Mouse (Mus musculus) heart, adult 9 months (tissue): ENCODE measurements around the gene Lrrd1.
"Not testable (repeated sequence)": the region's sequence is repeated elsewhere in the genome, so short reads cannot be mapped to it uniquely, and the experiment has no call there.

Experiments
- DNase-seq, 2 experiments: peaks; one replicate each; pipeline ENCODE4 v3.0.0; 2022; ENCODE audit warnings: low spot score in 2 of 2

Lrrd1 gene

GRCm38 (mm10) chr5:3845026-3845425, at the start of gene Lrrd1:
Gene Lrrd1 (plus strand): TSS chr5:3845173.
- no peak for DNase-seq

- DNase-seq = not testable (repeated sequence)
Measured at GRCm38 (mm10) chr5:3797101-3797500, 47.9 kb upstream of the Lrrd1 start.

GRCm38 (mm10) chr5:3798656-3799055, 46.3 kb upstream of the Lrrd1 start:
- DNase-seq = not testable (repeated sequence)

- no peak for DNase-seq
Measured at GRCm38 (mm10) chr5:3800041-3800440, 44.9 kb upstream of the Lrrd1 start.

- no peak for DNase-seq
Measured at GRCm38 (mm10) chr5:3800881-3801280, 44.1 kb upstream of the Lrrd1 start.

- no peak for DNase-seq
Measured at GRCm38 (mm10) chr5:3801672-3802432, 43.1 kb upstream of the Lrrd1 start.

GRCm38 (mm10) chr5:3802433-3803291, 42.3 kb upstream of the Lrrd1 start, which contains the start of the genes Ankib1 and Krit1:
Gene Ankib1 (minus strand): TSS chr5:3802925.
Gene Krit1 (plus strand): TSS chr5:3803184.
- DNase-seq = peak; percentile 87 to 89

- DNase-seq = peak in 1 of 2 experiments; percentile 3
Measured at GRCm38 (mm10) chr5:3803292-3804165, 41.4 kb upstream of the Lrrd1 start.

GRCm38 (mm10) chr5:3808472-3808871, 36.5 kb upstream of the Lrrd1 start:
- no peak for DNase-seq

- DNase-seq = no peak
Measured at GRCm38 (mm10) chr5:3834107-3834506, 10.9 kb upstream of the Lrrd1 start.

GRCm38 (mm10) chr5:3870161-3870560, 25.2 kb downstream of the Lrrd1 start:
- DNase-seq = no peak

GRCm38 (mm10) chr5:3872348-3872747, 27.4 kb downstream of the Lrrd1 start:
- DNase-seq = no peak

GRCm38 (mm10) chr5:3873485-3873884, 28.5 kb downstream of the Lrrd1 start:
- no peak for DNase-seq

- DNase-seq = not testable (repeated sequence)
Measured at GRCm38 (mm10) chr5:3886862-3887261, 41.9 kb downstream of the Lrrd1 start.

GRCm38 (mm10) chr5:3889201-3889600, 44.2 kb downstream of the Lrrd1 start:
- no peak for DNase-seq

GRCm38 (mm10) chr5:3893459-3894293, 48.7 kb downstream of the Lrrd1 start, which contains the start of gene Mterf1a:
Gene Mterf1a (minus strand): TSS chr5:3893933.
- DNase-seq = peak; percentile 8 to 39

- DNase-seq = not testable (repeated sequence)
Measured at GRCm38 (mm10) chr5:3894294-3894619, 49.3 kb downstream of the Lrrd1 start.

- DNase-seq = no peak
Measured at GRCm38 (mm10) chr5:3905471-3905870, 60.5 kb downstream of the Lrrd1 start.
